Mouse (Mus musculus) c-Kit-negative CD71-positive TER-119-positive erythroid progenitor cells, embryonic 14.5 days (primary cell): ENCODE measurements around the gene Tead4.

Experiments
- DNase-seq: peaks from one replicate; pipeline ENCODE4 v3.0.0-alpha.2; 2013; ENCODE audit warnings: low read depth, low spot score

Gene Tead4

GRCm38 (mm10) chr6:128291284-128291683, 9.3 kb downstream of the Tead4 start:
- DNase-seq, result no peak

GRCm38 (mm10) chr6:128288681-128289080, 11.9 kb downstream of the Tead4 start:
- DNase-seq, result no peak

DNA sequence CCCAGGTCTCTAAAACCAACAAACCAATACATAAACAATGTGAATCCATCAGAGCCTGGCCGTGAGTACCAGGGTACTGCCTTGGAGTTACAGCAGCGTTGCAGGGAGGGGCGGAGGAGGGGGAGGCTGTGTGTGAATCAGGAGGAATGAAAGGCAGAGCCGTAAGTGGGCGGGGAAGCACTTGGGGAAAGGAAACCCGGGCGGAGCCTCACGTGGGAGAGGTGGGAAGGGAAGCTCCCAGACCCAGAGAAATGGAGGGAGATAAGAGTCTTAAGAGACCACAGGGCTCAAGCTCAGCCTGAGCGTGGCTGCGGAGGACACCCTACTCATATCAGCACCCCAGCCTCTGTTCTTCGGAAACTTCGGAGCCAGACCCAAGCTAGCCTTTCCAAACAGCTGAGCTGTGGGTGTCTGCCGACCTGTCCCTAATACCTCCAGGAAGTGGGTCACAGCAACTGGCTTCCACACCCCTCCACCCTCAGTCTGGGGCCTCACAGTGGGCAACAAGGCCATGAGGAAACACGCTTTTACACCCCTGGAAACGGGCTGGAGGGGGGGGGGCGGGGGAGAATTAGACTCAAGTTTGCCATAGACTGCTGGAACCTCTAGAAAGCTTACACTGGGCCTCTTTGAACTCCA, 14.7 kb downstream of the Tead4 start:
- DNase-seq, result no peak

DNA sequence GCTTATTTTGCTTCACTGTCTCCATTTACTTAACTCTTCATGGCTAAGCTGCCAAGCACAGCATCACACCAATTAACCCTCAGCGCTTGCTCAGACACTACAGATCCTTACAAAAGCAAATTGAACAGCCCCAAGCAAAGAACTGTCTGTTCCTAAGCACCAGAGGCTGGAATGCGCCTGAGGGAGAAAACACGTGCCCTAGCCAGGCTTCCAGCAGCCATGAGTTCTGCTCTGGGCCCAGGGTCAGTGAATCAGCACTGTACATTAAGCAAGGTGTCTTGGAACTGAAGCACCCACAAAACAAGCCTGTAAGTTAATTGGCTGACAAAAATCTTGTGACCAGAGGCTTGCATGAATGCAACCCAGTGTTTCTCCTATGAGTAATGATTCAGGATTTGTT, 18.5 kb downstream of the Tead4 start:
- no peak for DNase-seq

DNA sequence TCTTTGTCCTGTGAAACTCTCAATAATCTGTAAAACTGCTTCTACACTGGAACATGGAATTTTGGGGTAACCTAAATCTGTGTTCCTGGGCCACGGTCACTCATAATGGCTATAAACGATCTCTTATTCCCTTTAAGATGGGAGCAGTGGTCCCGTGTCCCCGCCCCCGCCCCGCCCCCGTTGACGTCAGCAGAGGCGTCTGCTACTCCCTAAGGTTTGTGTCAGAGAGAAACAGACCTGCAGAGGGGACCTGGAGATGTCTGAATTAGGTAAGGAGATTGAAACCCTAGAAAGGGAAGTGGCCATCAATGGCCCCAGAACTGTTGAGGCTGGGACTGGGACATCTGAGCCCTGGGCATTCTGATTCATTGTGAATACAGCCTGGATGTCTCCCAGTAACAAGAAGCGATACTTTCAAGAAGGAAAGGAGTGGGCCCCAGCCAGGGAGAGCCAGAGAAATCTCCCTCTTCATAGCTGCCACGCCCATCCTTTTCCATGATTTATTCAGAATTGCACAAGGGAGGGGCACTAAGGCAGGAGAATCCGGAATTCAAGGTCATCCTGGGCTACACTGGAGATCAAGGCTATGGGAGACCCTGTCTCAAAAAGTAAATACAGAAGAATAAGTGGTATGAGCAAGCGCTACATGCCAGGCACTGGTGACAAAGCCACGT, 20.0 kb downstream of the Tead4 start:
- no peak for DNase-seq

GRCm38 (mm10) chr6:128279608-128280007, 21.0 kb downstream of the Tead4 start:
- DNase-seq, result no peak

DNA sequence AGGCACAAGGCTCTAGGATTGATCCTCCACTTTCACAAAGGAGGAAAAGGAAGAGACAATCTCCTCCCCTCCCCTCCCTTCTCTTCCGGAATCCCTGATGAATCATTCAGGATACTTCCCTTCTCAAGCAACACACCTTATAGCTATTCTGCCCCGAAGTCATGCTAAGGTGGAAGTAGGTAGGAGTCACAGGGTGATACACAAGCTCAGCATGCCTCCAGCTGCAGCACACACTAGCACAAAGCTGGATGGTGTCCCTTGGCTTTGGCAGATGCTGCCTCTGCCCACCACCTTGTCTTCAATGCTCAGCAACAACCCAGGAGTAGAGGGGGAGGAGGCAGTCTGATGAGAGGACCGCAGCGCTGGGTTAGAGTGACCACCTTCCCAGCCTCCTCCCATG, 21.5 kb downstream of the Tead4 start:
- no peak for DNase-seq

DNA sequence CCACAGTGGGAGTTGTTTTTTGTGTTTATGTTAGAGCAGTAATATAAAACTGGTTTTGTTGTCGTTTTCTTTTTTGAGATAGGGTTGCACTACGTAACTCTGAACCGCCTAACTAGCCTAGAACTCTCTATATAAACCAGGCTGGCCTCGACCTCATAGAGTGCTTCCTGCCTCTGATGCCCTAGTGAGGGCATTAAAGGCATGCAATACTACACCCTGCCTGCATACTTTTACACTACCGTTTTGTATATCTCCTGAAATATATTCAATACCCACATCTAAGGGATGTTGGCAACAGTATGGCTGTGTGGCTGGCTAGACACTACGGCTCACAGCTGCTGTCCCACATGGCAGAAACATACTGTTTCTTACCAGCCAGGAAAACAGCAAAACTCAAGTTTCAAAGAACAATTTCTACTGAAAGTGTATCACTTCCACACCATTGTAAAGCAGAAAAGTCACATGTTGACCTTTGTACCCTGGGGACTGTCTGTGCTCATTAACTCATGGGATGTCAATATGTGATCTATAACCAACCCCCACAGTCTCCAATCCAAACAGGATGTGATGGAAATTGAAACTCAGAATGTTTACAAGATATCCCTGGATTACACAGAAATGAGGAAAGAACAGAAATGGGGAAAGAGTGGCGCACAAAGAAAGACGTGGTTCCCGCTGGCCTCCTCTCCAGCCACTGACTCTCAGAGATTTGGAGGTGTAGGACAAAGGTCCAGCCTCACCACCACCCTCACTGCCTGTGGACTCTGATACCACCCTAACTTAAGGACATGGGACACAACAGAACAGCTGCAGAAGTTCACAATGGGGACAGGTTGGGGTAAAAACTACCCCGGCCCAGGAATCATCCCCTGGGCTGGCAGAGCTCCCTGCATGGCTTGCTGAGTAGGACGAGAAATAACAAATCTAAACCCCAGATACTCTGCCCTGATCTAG, 23.2 kb downstream of the Tead4 start:
- no peak for DNase-seq

DNA sequence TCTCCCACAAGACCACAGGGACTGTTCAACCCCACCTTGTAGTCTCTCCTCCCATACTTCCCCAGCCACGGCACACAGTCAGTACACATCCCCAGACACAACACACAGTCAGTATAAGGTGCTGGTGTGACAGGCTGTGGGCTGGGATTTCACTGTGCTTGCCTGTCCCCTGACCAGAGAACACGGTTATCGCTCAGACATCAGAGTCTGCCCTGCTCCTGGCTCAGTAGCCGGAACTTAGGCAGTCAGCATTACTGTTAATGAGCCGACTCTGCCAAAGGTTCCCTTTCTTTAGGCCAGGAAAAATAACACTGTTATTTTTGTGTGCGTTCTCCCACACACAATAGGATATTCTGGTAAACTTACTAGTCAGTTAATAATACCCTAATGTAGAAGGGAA, 24.3 kb downstream of the Tead4 start:
- no peak for DNase-seq

DNA sequence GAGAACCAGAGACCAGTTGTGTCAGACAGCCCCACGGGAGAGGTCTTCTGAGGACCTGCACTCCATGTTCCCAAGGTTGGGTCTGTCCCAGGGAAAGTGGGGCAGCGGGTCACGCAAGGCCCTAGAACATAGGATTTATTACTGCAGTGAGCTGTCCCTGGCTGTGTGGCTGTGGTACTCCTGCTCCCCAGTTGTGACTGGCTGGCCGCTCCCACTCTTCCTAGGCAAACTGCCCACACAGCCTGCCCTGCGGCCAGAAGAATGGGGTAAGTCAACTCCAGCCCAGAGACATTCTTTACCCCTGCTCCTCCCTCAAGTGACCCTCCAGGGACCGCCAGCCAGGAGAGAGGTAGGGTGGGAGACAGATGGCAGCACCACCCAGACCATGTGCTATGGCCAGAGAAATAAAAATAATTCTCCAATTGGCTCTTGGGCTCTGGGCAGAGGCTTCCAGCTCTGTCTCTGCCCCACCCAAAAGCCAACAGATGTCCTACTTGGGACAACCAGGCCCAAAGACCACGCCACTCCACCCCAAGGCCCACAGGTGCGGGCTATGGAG, 25.0 kb downstream of the Tead4 start:
- no peak for DNase-seq

GRCm38 (mm10) chr6:128273507-128273906, 27.1 kb downstream of the Tead4 start:
- no peak for DNase-seq

DNA sequence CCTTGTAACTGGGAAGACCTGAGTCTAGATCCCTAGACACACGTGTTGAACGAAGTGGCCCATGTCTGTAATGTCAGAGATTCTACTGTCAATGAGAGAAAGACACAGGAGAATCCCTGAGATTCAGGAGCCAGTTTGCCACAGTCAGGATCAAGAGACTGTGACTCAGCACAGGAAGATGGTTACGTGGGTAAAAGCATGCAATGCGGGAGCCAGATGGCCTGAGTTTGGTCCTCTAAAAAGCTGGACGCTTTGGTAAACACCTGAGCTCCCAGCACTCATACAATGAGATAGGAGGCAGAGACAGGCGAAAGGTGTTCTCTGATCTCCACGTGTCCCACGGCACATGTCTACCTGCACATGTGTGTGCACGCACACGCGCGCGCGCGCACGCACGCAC, 27.9 kb downstream of the Tead4 start:
- DNase-seq, result no peak

- DNase-seq, result no peak
Observed at GRCm38 (mm10) chr6:128269850-128270249, 30.8 kb downstream of the Tead4 start.

DNA sequence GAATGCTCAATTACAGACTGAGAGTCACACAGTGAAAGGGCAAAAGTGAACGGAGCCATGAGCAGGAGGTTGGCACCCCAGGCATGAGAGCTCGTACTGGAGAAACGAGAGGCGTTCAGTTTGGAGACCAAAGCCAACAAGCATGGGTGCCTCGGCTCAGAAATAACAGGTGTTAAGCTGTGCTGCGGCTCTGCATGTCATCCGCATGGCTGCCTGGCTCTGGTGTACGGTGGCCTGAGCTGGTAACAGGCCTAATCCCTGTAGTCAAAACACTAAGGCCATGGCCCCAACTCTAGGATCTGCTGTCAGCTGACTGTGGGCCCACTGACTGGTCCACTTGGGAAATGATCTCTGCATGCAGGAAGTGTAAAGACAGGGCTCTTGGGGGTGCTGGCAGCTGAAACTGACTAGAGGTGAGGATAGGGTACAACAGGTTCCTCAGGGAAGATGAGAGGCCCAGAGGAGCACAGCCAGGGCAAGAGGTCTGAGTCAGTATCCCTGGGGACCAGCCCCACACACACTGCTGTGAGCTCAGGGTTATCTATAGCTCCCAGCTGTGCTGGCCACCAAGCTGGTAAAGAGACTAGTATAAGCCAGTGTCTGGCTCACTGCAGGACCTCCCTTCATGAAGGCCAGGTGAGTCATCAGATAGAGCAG, 35.6 kb downstream of the Tead4 start:
- no peak for DNase-seq

- DNase-seq, result no peak
Observed at GRCm38 (mm10) chr6:128261486-128261885, 39.1 kb downstream of the Tead4 start.

- no peak for DNase-seq
Observed at GRCm38 (mm10) chr6:128259252-128259651, 41.4 kb downstream of the Tead4 start.

- no peak for DNase-seq
Observed at GRCm38 (mm10) chr6:128255941-128256340, 44.7 kb downstream of the Tead4 start.

DNA sequence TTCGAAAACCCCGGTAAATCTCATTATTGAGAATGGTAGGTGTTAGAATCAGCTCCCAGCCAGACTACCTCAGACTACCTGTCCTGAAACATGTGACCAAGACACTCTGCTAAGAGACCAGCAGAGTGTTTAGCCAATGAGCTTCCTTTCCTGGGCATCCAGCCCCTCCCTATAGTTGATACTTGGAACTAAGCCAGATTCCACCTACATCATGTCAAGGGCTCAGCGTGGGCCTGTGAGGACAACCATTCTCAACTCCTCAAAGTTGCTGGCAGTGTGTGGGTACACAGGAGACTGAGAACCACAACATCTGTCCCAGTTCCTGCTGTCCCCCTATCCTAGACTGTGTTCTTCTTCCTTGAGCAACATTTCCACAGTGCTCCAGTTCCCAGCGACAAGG, 45.3 kb downstream of the Tead4 start:
- no peak for DNase-seq

- DNase-seq, result no peak
Observed at GRCm38 (mm10) chr6:128254551-128254950, 46.1 kb downstream of the Tead4 start.

DNA sequence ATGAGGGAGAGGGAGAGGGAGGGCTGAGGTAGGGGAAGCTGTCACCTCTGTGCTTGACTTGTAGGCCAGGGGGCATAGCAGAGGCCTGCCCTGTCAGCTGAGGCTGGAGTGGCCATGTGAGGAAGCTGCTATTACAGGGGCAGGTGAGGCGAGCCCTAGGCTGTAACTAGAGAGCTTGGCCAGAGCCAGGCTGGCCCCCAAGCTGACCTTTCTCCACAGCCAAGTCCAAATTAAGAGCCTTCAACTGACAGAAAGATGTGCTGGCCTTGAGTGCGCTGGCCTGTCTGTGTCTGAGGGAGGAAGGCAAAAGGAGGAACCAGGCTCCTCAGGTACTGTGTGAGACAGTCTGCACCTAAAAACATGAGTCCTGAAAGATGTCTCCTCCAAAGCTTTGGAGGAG, 47.5 kb downstream of the Tead4 start:
- DNase-seq, result no peak

DNA sequence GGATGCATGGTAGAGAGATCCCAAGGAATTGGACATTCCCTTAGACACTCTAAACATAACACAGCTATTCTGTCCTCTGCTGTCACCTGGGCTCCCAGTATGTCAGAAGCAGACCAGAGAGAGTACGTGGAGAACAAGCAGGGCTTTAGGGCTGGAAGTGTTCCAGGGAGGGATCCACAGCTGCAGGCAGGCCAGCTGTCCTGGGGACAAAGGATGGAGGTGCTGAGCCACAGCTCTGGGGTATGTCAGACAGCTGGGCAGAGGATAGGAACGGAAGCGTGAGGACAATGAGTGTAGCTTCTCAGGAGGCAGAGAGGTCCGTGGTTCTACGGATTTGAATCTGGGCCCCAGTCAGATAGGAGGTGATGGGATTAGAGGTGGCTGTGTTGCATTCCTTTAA, 50.0 kb downstream of the Tead4 start:
- DNase-seq, result no peak
